Mouse (Mus musculus): Measurements from ENCODE around the gene Prdm4. TPM values are rescaled to one million over a fixed set of nuclear protein-coding genes. Genes with fewer than 3 reads are reported as not detected.

Prdm4 gene
- total and polyA plus RNA-seq, 3 experiments: 19.0 to 27.9 (median 23.2) TPM

- no peak overlapping the region for H3K9ac ChIP-seq (ENCODE audit: insufficient read depth, low read depth)
- in situ Hi-C loops (cut with MboI; ENCODE audit: low pct_ligation_motif_present, low pct_unique_long_range_greater_than_20kb, low sequenced_read_pairs) (loop anchor here (5.0 to 25.0 kb wide), 2 partner anchors 86 to 496 kb away; no protein-coding TSS in a partner anchor), dilution Hi-C loops (cut with MboI; ENCODE audit: extremely low pct_ligation_motif_present, extremely low pct_unique_long_range_greater_than_20kb, low sequenced_read_pairs) (no loop called here)
- TF ChIP-seq ELF1 (IDR thresholded peaks at IDR 0.05; ENCODE audit: low read depth, low read length) (no peak), IRF4 (IDR thresholded peaks at IDR 0.05; ENCODE audit: low read depth, low read length) (no peak), JUND (conservative IDR thresholded peaks at IDR 0.05; ENCODE audit: low read depth, low read length) (no peak), CHD1 (IDR thresholded peaks at IDR 0.05; ENCODE audit: low read depth, low read length) (no peak), PAX5 (IDR thresholded peaks at IDR 0.05; ENCODE audit: low read length) (no peak), KAT2A (IDR thresholded peaks at IDR 0.05; ENCODE audit: insufficient replicate concordance, low read length) (no peak), ZNF384 (IDR thresholded peaks at IDR 0.05; ENCODE audit: low read depth, low read length) (no peak), UBTF (IDR thresholded peaks at IDR 0.05; ENCODE audit: low read depth, low read length) (no peak), USF1 (IDR thresholded peaks at IDR 0.05; ENCODE audit: low read depth, low read length) (no peak), USF2 (conservative IDR thresholded peaks at IDR 0.05; ENCODE audit: low read depth, low read length) (no peak), ZMIZ1 (IDR thresholded peaks at IDR 0.05; ENCODE audit: low read depth, low read length) (no peak), MXI1 (IDR thresholded peaks at IDR 0.05; ENCODE audit: low read depth, low read length) (no peak), MEF2A (IDR thresholded peaks at IDR 0.05; ENCODE audit: borderline replicate concordance, low read depth, low read length) (no peak), ZC3H11A (IDR thresholded peaks at IDR 0.05; ENCODE audit: low read depth, low read length) (no peak), MYC (IDR thresholded peaks at IDR 0.05; ENCODE audit: low read depth, low read length) (no peak), POLR2A (IDR thresholded peaks at IDR 0.05; ENCODE audit: low read depth, low read length) (no peak), BHLHE40 (IDR thresholded peaks at IDR 0.05; ENCODE audit: low read depth, low read length) (no peak), JUN (IDR thresholded peaks at IDR 0.05; ENCODE audit: insufficient read depth, low read depth, low read length) (no peak), SMC3 (IDR thresholded peaks at IDR 0.05; ENCODE audit: low read depth, low read length) (no peak)
- no peaks in the 10 kb centered on the region for H3K36me3 ChIP-seq (replicated peaks in 1 of 2; ENCODE audit: control insufficient read depth in 1 of 2, insufficient read depth in 1 of 2, low read length in 1 of 2)
- no peaks in the 10 kb centered on the region for H3K9me3 ChIP-seq (replicated peaks; ENCODE audit: low read length)
- H3K79me2 ChIP-seq (replicated peaks; ENCODE audit: control insufficient read depth, extremely low read depth, insufficient read depth, poor library complexity, severe bottlenecking): no peaks in the 10 kb centered on the region
- no peak overlapping the region for H3K27ac ChIP-seq (ENCODE audit: insufficient read depth, low read depth)
- no peaks in the 10 kb centered on the region for H3K27me3 ChIP-seq (replicated peaks)
- no peak for DNase-seq (ENCODE audit: extremely low read depth)
- peaks cover 0 to 11% of the 10 kb centered on the region in 2 experiments; a peak in 2 of 4 replicates for H3K4me1 ChIP-seq (ENCODE audit: control insufficient read depth in 1 of 2, insufficient read depth in 2 of 2)
- no peak overlapping the region for H3K4me2 ChIP-seq (ENCODE audit: insufficient read depth, low read depth, poor library complexity, severe bottlenecking)
- H3K4me3 ChIP-seq (replicated peaks in 1 of 3; ENCODE audit: low read depth in 2 of 3, low read length in 2 of 3, poor library complexity in 1 of 3): no peak overlapping the region
Measured at GRCm38 (mm10) chr10:85966476-85966875, 49.5 kb upstream of the Prdm4 start.

- dilution Hi-C loops (cut with MboI; ENCODE audit: extremely low pct_ligation_motif_present, extremely low pct_unique_long_range_greater_than_20kb, low sequenced_read_pairs) (no loop called here), in situ Hi-C loops (cut with MboI; ENCODE audit: low pct_ligation_motif_present, low pct_unique_long_range_greater_than_20kb, low sequenced_read_pairs) (loop anchor here (25.0 kb wide), 1 partner anchor 498 kb away; no protein-coding TSS in a partner anchor)
- H3K4me1 ChIP-seq (ENCODE audit: control insufficient read depth in 1 of 2, insufficient read depth in 2 of 2): peaks cover 0 to under 1% of the 10 kb centered on the region in 2 experiments; a peak in 2 of 4 replicates
- TF ChIP-seq CTCF (conservative IDR thresholded peaks at IDR 0.05 in 1 of 2, IDR thresholded peaks at IDR 0.05 in 1 of 2; ENCODE audit: low read depth in 2 of 2, low read length in 2 of 2): no peak
- TF ChIP-seq HCFC1 (IDR thresholded peaks at IDR 0.05; ENCODE audit: low read depth, low read length): no peak
- no peak for TF ChIP-seq MEF2A (IDR thresholded peaks at IDR 0.05; ENCODE audit: borderline replicate concordance, low read depth, low read length)
- no peak for TF ChIP-seq CHD1 (IDR thresholded peaks at IDR 0.05; ENCODE audit: low read depth, low read length)
- no peak for TF ChIP-seq IRF4 (IDR thresholded peaks at IDR 0.05; ENCODE audit: low read depth, low read length)
- TF ChIP-seq JUN (IDR thresholded peaks at IDR 0.05; ENCODE audit: insufficient read depth, low read depth, low read length): no peak
- H3K4me3 ChIP-seq (replicated peaks in 1 of 3; ENCODE audit: low read depth in 2 of 3, low read length in 2 of 3, poor library complexity in 1 of 3): no peak overlapping the region
- no peaks in the 10 kb centered on the region for H3K27me3 ChIP-seq (replicated peaks)
- no peak overlapping the region for H3K9ac ChIP-seq (ENCODE audit: insufficient read depth, low read depth)
- H3K79me2 ChIP-seq (replicated peaks; ENCODE audit: control insufficient read depth, extremely low read depth, insufficient read depth, poor library complexity, severe bottlenecking): no peaks in the 10 kb centered on the region
- H3K9me3 ChIP-seq (replicated peaks; ENCODE audit: low read length): no peaks in the 10 kb centered on the region
- no peak overlapping the region for H3K27ac ChIP-seq (ENCODE audit: insufficient read depth, low read depth)
- H3K4me2 ChIP-seq (ENCODE audit: insufficient read depth, low read depth, poor library complexity, severe bottlenecking): no peak overlapping the region
- H3K36me3 ChIP-seq (replicated peaks in 1 of 2; ENCODE audit: control insufficient read depth in 1 of 2, insufficient read depth in 1 of 2, low read length in 1 of 2): no peaks in the 10 kb centered on the region
- no peak for DNase-seq (ENCODE audit: extremely low read depth)
Measured at GRCm38 (mm10) chr10:85964316-85964715, 47.4 kb upstream of the Prdm4 start.
